Mouse (Mus musculus) limb, embryonic 15.5 days (tissue): Measurements from ENCODE around the gene Snap25. TPM values are rescaled to one million over a fixed set of nuclear protein-coding genes. Genes with fewer than 3 reads are reported as not detected.

Experiments used
- ATAC-seq: fragments of 200-750 bp; cut with Nextera tagmentation; 2 replicates; pipeline ENCODE4 v1.8.0; 2017; ENCODE audit warnings: low read depth, moderate TSS enrichment; ENCODE audit not compliant: insufficient number of reproducible peaks, low FRiP score, low TSS enrichment
- H3K27ac ChIP-seq: fragments of 300-500 bp; sonication (generic); 2 replicates; pipeline ENCODE4 v1.5.1; 2015; ENCODE audit warnings: moderate library complexity, mild to moderate bottlenecking, inconsistent platforms
- H3K27me3 ChIP-seq: fragments of 300-500 bp; sonication (generic); 2 replicates; pipeline ENCODE4 v1.6.1; 2015; ENCODE audit warnings: inconsistent platforms
- H3K36me3 ChIP-seq: fragments of 300-500 bp; sonication (generic); 2 replicates; pipeline ENCODE4 v1.6.1; 2015; ENCODE audit warnings: inconsistent platforms
- H3K4me1 ChIP-seq: fragments of 300-500 bp; sonication (generic); 2 replicates; pipeline ENCODE4 v1.6.1; 2015; ENCODE audit warnings: inconsistent platforms
- H3K4me2 ChIP-seq: fragments of 300-500 bp; sonication (generic); 2 replicates; pipeline ENCODE4 v1.6.1; 2015; ENCODE audit warnings: mild to moderate bottlenecking, inconsistent platforms
- H3K4me3 ChIP-seq: fragments of 300-500 bp; sonication (generic); 2 replicates; pipeline ENCODE4 v1.5.1; 2015; ENCODE audit warnings: mild to moderate bottlenecking, inconsistent platforms
- H3K9ac ChIP-seq: fragments of 300-500 bp; sonication (generic); 2 replicates; pipeline ENCODE4 v1.6.1; 2015; ENCODE audit warnings: inconsistent platforms
- H3K9me3 ChIP-seq: fragments of 300-500 bp; sonication (generic); 2 replicates; pipeline ENCODE4 v1.6.1; 2016; ENCODE audit warnings: inconsistent platforms
- WGBS: fragments of 180-500 bp; shearing (Covaris S2); methylation state at CpG from one replicate; pipeline ENCODE4 v1.1.7; 2015; 5-methylcytosine and 5-hydroxymethylcytosine counted together
- polyA plus RNA-seq: library from polyadenylated mRNA; unstranded; fragments of >200 nt; fragmentation: Nextera tagmentation; extraction: Ambion mirVana; gene quantifications from 2 replicates; pipeline ENCODE4 v1.2.1, GENCODE M21; 2015

The Snap25 gene
- 0.41 and 0.65 TPM in 2 replicates for polyA plus RNA-seq

- H3K4me2 ChIP-seq: peak within 1 kb of the TSS; percentile 44
- no peaks in the 10 kb centered on the region for H3K9me3 ChIP-seq
- H3K27me3 ChIP-seq: peaks cover 18% of the 10 kb centered on the region
- ATAC-seq: no peak
- H3K36me3 ChIP-seq: no peaks in the 10 kb centered on the region
- H3K4me3 ChIP-seq: peak within 1 kb of the TSS; percentile 25
- H3K27ac ChIP-seq: no peak within 1 kb of the TSS
- H3K4me1 ChIP-seq: peaks cover 15% of the 10 kb centered on the region
- under 1% methylated on average over 20 of the region's 20 CpGs for whole genome bisulfite sequencing
- H3K9ac ChIP-seq: no peak within 1 kb of the TSS
Observed at GRCm38 (mm10) chr2:136713299-136713758, at the start of gene Snap25. Gene Snap25, plus strand, starts transcription at chr2:136713453.

GRCm38 (mm10) chr2:136666951-136667350 is 46.3 kb upstream of the Snap25 start:
- no peaks in the 10 kb centered on the region for H3K9me3 ChIP-seq
- H3K4me2 ChIP-seq: no peak overlapping the region
- H3K27ac ChIP-seq: no peak overlapping the region
- no peaks in the 10 kb centered on the region for H3K27me3 ChIP-seq
- no peaks in the 10 kb centered on the region for H3K36me3 ChIP-seq
- WGBS: 31% methylated on average over 1 of the region's 1 CpGs
- H3K9ac ChIP-seq: no peak overlapping the region
- H3K4me3 ChIP-seq: no peak overlapping the region
- peaks cover 3% of the 10 kb centered on the region; the same call in 1 of the 2 replicates for H3K4me1 ChIP-seq
- ATAC-seq: no peak

- no peaks in the 10 kb centered on the region for H3K9me3 ChIP-seq
- H3K4me1 ChIP-seq: peaks cover 3% of the 10 kb centered on the region; the same call in 1 of the 2 replicates
- H3K4me2 ChIP-seq: no peak overlapping the region
- no peak overlapping the region for H3K4me3 ChIP-seq
- H3K36me3 ChIP-seq: no peaks in the 10 kb centered on the region
- ATAC-seq: no peak
- no peak overlapping the region for H3K9ac ChIP-seq
- WGBS: 74% methylated on average over 3 of the region's 3 CpGs
- H3K27me3 ChIP-seq: no peaks in the 10 kb centered on the region
- H3K27ac ChIP-seq: no peak overlapping the region
Observed at GRCm38 (mm10) chr2:136669183-136669582, 44.1 kb upstream of the Snap25 start.

- H3K4me1 ChIP-seq: peaks cover 3% of the 10 kb centered on the region; the same call in 1 of the 2 replicates
- WGBS: 47% methylated on average over 3 of the region's 3 CpGs
- ATAC-seq: no peak
Observed at GRCm38 (mm10) chr2:136669665-136670064, 43.6 kb upstream of the Snap25 start.

GRCm38 (mm10) chr2:136670539-136671271 is 42.5 kb upstream of the Snap25 start:
- Histone ChIP-seq H3K9me3 (no peaks in the 10 kb centered on the region), H3K36me3 (no peaks in the 10 kb centered on the region), H3K9ac (no peak overlapping the region), H3K27ac (0 out of 2 replicates have a peak overlapping the region, but pooled peaks have one; percentile 13), H3K4me2 (no peak overlapping the region), H3K27me3 (no peaks in the 10 kb centered on the region), H3K4me1 (peaks cover 3% of the 10 kb centered on the region; the same call in 1 of the 2 replicates), H3K4me3 (no peak overlapping the region)
- no peak for ATAC-seq
- WGBS: 40% methylated on average over 9 of the region's 9 CpGs

More at GRCm38 (mm10) chr2:136669665-136670064, 43.6 kb upstream of the Snap25 start:
- H3K9me3 ChIP-seq: no peaks in the 10 kb centered on the region
- H3K27me3 ChIP-seq: no peaks in the 10 kb centered on the region
- no peak overlapping the region for H3K4me2 ChIP-seq
- H3K4me3 ChIP-seq: no peak overlapping the region
- no peaks in the 10 kb centered on the region for H3K36me3 ChIP-seq
- no peak overlapping the region for H3K9ac ChIP-seq
- no peak overlapping the region for H3K27ac ChIP-seq

- no peaks in the 10 kb centered on the region for H3K9me3 ChIP-seq
- no peak for ATAC-seq
- no peak overlapping the region for H3K4me3 ChIP-seq
- no peaks in the 10 kb centered on the region for H3K36me3 ChIP-seq
- H3K27me3 ChIP-seq: no peaks in the 10 kb centered on the region
- peaks cover 17% of the 10 kb centered on the region for H3K4me1 ChIP-seq
- 79% methylated on average over 4 of the region's 4 CpGs for WGBS
- no peak overlapping the region for H3K9ac ChIP-seq
- no peak overlapping the region for H3K27ac ChIP-seq
- H3K4me2 ChIP-seq: no peak overlapping the region
Observed at GRCm38 (mm10) chr2:136674077-136674757, 39.0 kb upstream of the Snap25 start.

GRCm38 (mm10) chr2:136676196-136676595 is 37.1 kb upstream of the Snap25 start:
- WGBS: 64% methylated on average over 2 of the region's 2 CpGs
- Histone ChIP-seq H3K4me1 (peaks cover 18% of the 10 kb centered on the region), H3K9me3 (no peaks in the 10 kb centered on the region), H3K4me3 (no peak overlapping the region), H3K4me2 (no peak overlapping the region), H3K27me3 (no peaks in the 10 kb centered on the region), H3K27ac (no peak overlapping the region), H3K36me3 (no peaks in the 10 kb centered on the region), H3K9ac (no peak overlapping the region)
- no peak for ATAC-seq

GRCm38 (mm10) chr2:136676918-136677445 is 36.3 kb upstream of the Snap25 start:
- Histone ChIP-seq H3K9me3 (no peaks in the 10 kb centered on the region), H3K9ac (no peak overlapping the region), H3K27ac (no peak overlapping the region), H3K4me2 (no peak overlapping the region), H3K4me1 (peaks cover 18% of the 10 kb centered on the region), H3K27me3 (no peaks in the 10 kb centered on the region), H3K36me3 (no peaks in the 10 kb centered on the region), H3K4me3 (no peak overlapping the region)
- 76% methylated on average over 8 of the region's 8 CpGs for WGBS
- ATAC-seq: no peak

- peak; percentile 61; the same call in 1 of the 2 replicates for ATAC-seq
- Histone ChIP-seq H3K4me1 (peaks cover 18% of the 10 kb centered on the region), H3K9me3 (no peaks in the 10 kb centered on the region), H3K9ac (peak overlapping the region; percentile 56), H3K27me3 (no peaks in the 10 kb centered on the region), H3K36me3 (no peaks in the 10 kb centered on the region), H3K4me3 (peak overlapping the region; percentile 58), H3K27ac (peak overlapping the region; percentile 90), H3K4me2 (peak overlapping the region; percentile 92)
- 3% methylated on average over 41 of the region's 44 CpGs for WGBS
Observed at GRCm38 (mm10) chr2:136678321-136679161, 34.7 kb upstream of the Snap25 start.

GRCm38 (mm10) chr2:136679280-136680221 is 33.7 kb upstream of the Snap25 start:
- no peaks in the 10 kb centered on the region for H3K27me3 ChIP-seq
- H3K4me3 ChIP-seq: peak overlapping the region; percentile 58
- H3K4me2 ChIP-seq: peak overlapping the region; percentile 92
- H3K9me3 ChIP-seq: no peaks in the 10 kb centered on the region
- peak overlapping the region; percentile 56; the same call in 1 of the 2 replicates for H3K9ac ChIP-seq
- WGBS: 1% methylated on average over 24 of the region's 24 CpGs
- H3K36me3 ChIP-seq: no peaks in the 10 kb centered on the region
- ATAC-seq: peak; percentile 84
- peaks cover 18% of the 10 kb centered on the region for H3K4me1 ChIP-seq
- H3K27ac ChIP-seq: peak overlapping the region; percentile 90
